Mouse (Mus musculus): ENCODE measurements around the gene Cdh3. TPM values are rescaled to one million over a fixed set of nuclear protein-coding genes. Genes with fewer than 3 reads are reported as not detected.

The Cdh3 gene
- polyA plus RNA-seq, 1 experiment from 2014 or later = 34.5 TPM

DNA sequence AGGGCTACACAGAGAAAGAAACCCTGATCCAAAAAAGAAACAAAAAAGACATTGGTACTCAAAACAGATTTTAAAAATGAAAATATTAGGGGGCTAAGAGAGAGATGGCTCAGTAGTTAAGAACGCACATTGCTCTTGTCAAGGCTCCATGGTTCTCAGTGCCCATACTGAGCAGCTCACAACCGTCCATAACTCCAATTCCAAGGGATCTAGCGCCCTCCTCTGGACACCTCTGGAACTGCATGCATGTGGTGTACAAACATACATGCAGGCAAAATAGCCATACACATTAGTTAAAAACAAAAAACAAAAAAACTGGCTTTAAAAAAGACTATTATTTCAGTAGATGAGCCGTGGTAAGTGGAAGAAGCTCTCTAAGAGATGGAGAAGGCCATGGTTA is 19.9 kb downstream of the Cdh3 start:
- Histone ChIP-seq H3K27ac (no peak overlapping the region), H3K9me3 (replicated peaks) (no peaks in the 10 kb centered on the region), H3K4me3 (no peak overlapping the region), H3K27me3 (ENCODE audit: low read depth, poor library complexity, severe bottlenecking) (no peaks in the 10 kb centered on the region), H3K4me1 (peaks cover 23% of the 10 kb centered on the region), H3K36me3 (peaks cover 49% of the 10 kb centered on the region)
- 74% methylated on average over 4 of the region's 4 CpGs for WGBS
- no peak for DNase-seq (ENCODE audit: low spot score)

DNA sequence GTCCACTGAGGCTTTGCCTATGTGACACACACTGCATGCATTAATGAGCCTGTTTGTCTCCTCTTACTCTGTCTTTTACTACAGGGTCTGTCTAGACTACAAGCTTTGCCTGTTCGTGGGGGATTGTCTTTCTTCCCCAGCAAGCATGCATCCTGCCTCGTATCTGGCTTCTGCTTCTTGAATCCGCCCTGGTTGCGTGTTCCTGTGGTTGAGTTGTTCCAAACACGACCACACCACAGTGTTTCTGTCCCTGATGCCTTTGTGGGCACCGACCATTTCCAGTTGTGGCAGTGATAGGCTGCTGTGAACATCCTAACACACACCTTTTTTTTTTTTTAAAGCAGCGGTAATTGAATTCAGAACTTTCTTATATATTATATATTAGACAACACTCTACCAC is 23.0 kb downstream of the Cdh3 start:
- peaks cover 10% of the 10 kb centered on the region for H3K4me1 ChIP-seq
- H3K27ac ChIP-seq = no peak overlapping the region
- no peak for DNase-seq (ENCODE audit: low spot score)
- peaks cover 64% of the 10 kb centered on the region for H3K36me3 ChIP-seq
- no peaks in the 10 kb centered on the region for H3K9me3 ChIP-seq (replicated peaks)
- 86% methylated on average over 7 of the region's 7 CpGs for WGBS
- no peaks in the 10 kb centered on the region for H3K27me3 ChIP-seq (ENCODE audit: low read depth, poor library complexity, severe bottlenecking)
- no peak overlapping the region for H3K4me3 ChIP-seq

DNA sequence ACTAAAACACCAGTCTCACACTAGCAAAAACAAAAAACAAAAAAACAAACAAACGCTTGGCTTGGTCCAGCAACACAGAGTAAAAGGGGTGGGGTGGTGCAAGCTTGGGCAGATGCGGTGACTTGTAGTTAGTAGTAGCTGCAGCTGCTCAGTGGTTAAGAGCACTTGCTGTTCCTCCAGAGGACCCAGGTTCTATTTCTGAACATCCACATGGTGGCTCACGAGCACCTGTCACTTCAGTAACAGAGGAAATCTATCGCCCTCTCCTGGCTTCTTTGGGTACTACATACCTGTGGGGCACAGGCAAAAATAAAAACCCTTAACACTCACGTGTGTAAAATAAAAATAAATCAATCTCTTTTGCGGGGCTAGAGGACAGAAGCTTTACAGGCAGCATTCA is 23.8 kb downstream of the Cdh3 start:
- DNase-seq (ENCODE audit: low spot score) = peak; percentile 70
- H3K36me3 ChIP-seq = peaks cover 70% of the 10 kb centered on the region
- WGBS = 52% methylated on average over 6 of the region's 6 CpGs
- H3K9me3 ChIP-seq (replicated peaks) = no peaks in the 10 kb centered on the region
- H3K4me1 ChIP-seq = peaks cover 15% of the 10 kb centered on the region
- no peak overlapping the region for H3K4me3 ChIP-seq
- H3K27ac ChIP-seq = no peak overlapping the region
- no peaks in the 10 kb centered on the region for H3K27me3 ChIP-seq (ENCODE audit: low read depth, poor library complexity, severe bottlenecking)

DNA sequence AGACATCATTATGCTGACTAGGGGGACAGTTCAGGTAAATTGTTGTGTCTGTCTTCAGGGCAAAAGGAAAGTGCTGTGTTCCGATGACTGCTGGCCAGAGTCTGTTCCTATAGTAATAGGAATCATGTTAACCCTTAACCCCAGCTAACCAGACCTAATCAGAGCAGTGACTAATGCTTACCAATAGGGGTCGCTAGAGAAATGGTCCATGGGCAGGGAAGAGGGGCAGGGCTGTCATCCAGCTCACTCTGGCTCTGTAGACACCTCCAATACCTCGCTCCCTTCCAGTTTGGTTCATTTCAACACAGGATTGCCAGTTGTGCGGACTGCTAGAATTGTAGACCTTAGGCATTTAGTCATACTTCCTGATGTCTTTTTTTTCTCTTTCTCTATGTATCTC is 24.8 kb downstream of the Cdh3 start:
- H3K36me3 ChIP-seq = peaks cover 70% of the 10 kb centered on the region
- 74% methylated on average over 4 of the region's 4 CpGs for WGBS
- H3K27me3 ChIP-seq (ENCODE audit: low read depth, poor library complexity, severe bottlenecking) = no peaks in the 10 kb centered on the region
- no peak for DNase-seq (ENCODE audit: low spot score)
- H3K9me3 ChIP-seq (replicated peaks) = no peaks in the 10 kb centered on the region
- no peak overlapping the region for H3K27ac ChIP-seq
- peaks cover 24% of the 10 kb centered on the region for H3K4me1 ChIP-seq
- H3K4me3 ChIP-seq = no peak overlapping the region

DNA sequence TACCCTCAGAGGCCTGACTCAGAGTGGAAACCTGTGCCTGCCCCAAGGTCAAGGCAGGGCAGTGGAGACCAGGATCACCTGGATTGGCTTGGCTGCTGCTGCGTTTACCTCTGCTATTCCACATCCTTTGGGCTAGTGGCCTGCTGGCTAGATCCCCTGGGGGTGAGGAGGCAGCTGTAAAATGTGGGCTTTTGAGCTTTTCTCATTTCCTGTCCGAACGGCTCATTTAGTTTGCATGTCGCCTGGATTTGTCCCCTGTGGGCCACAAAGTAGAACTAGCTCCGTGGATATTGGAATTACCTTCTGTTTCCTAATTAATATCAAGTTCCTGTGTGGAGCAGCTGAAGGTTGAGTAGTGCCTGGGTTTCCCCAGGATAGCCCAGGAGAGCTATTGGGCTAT is 28.5 kb downstream of the Cdh3 start:
- no peaks in the 10 kb centered on the region for H3K9me3 ChIP-seq (replicated peaks)
- H3K4me1 ChIP-seq = peaks cover 35% of the 10 kb centered on the region
- H3K4me3 ChIP-seq = no peak overlapping the region
- no peak for DNase-seq (ENCODE audit: low spot score)
- H3K27me3 ChIP-seq (ENCODE audit: low read depth, poor library complexity, severe bottlenecking) = no peaks in the 10 kb centered on the region
- WGBS = 37% methylated on average over 5 of the region's 5 CpGs
- H3K36me3 ChIP-seq = peaks cover 98% of the 10 kb centered on the region
- H3K27ac ChIP-seq = peak overlapping the region; percentile 78

DNA sequence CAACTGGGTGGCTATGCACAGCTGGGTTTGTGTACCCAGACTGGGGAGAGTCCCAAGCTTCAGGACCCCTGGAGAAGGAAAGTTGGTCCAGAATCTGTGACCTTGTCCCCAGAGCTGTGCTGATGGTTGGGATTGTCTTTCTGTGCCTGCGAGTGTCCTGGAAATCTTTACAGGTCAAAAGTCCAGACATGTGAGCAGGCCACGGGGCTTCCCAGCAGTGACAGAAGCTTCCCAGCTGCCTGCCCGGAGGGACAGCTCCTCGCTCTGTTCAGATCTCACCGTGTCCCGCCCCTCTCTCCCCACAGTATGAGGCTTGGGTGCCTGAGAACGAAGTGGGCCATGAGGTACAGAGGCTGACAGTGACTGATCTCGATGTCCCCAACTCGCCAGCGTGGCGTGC is 30.3 kb downstream of the Cdh3 start:
- Histone ChIP-seq H3K27me3 (ENCODE audit: low read depth, poor library complexity, severe bottlenecking) (no peaks in the 10 kb centered on the region), H3K4me3 (no peak overlapping the region), H3K27ac (no peak overlapping the region), H3K4me1 (peaks cover 35% of the 10 kb centered on the region), H3K36me3 (peaks cover 99% of the 10 kb centered on the region), H3K9me3 (replicated peaks) (no peaks in the 10 kb centered on the region)
- 84% methylated on average over 11 of the region's 11 CpGs for WGBS
- DNase-seq (ENCODE audit: low spot score) = no peak

DNA sequence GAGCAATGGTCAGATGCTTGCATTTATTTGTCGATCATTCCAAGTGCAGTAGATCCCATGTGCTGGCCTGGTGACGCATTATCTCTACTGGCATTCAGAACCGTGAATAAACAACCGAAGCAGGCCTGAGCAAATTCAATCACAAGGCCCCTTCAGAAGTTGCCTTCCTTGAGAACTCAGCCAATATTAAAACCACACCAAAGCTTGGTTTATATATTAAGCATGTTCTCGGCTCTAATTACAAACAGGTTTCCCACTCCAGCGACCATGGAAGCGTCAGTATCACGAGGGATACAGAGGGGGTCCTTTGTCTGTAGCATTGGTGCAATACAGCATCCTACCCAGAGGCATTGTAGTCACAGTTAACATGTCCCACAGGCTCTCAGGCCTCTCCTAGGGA is 32.4 kb downstream of the Cdh3 start:
- Histone ChIP-seq H3K36me3 (peaks cover 96% of the 10 kb centered on the region), H3K27ac (peak overlapping the region; percentile 79), H3K27me3 (ENCODE audit: low read depth, poor library complexity, severe bottlenecking) (no peaks in the 10 kb centered on the region), H3K9me3 (replicated peaks) (no peaks in the 10 kb centered on the region), H3K4me3 (no peak overlapping the region), H3K4me1 (peaks cover 41% of the 10 kb centered on the region)
- DNase-seq (ENCODE audit: low spot score) = no peak
- WGBS = 61% methylated on average over 8 of the region's 8 CpGs

DNA sequence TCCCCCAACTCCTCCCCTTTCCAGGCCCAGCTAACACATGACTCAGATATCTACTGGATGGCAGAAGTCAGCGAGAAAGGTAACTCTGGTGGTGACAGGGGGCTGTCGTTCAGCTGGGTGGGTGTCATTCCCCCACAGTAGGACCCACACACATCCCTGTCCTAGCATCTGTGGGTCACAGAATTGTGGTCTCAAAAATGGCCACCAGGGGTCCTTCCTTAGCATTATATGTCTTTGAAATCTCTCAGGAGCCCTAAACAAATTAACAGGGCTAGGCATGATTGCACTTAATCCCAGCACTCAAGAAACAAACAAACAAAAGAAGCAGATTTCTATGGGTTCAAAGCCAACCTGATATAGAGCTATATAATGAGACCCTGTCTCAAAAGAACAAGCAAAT is 34.5 kb downstream of the Cdh3 start:
- no peak for DNase-seq (ENCODE audit: low spot score)
- Histone ChIP-seq H3K9me3 (replicated peaks) (no peaks in the 10 kb centered on the region), H3K36me3 (peaks cover 84% of the 10 kb centered on the region), H3K27me3 (ENCODE audit: low read depth, poor library complexity, severe bottlenecking) (no peaks in the 10 kb centered on the region), H3K4me3 (no peak overlapping the region), H3K4me1 (peaks cover 31% of the 10 kb centered on the region), H3K27ac (no peak overlapping the region)
- 90% methylated on average over 2 of the region's 2 CpGs for WGBS

DNA sequence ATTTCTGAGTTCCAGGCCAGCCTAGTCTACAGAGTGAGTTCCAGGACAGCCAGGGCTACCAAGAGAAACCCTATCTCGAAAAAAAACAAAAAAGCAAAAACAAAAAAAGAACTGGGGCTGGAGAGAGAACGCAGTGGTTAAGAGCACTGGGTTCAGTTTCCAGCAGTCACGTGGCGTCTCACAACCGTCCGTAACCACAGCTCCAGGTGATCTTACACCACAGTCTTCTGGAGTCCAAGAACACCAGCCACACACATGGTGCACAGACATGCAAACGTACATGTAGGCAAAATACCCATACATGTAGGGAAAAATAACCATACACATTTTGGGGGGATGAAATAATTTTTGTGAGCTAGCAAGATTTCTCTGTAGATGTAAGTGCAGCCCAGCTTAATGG is 36.1 kb downstream of the Cdh3 start:
- Histone ChIP-seq H3K4me1 (peaks cover 30% of the 10 kb centered on the region), H3K36me3 (peaks cover 82% of the 10 kb centered on the region), H3K27me3 (ENCODE audit: low read depth, poor library complexity, severe bottlenecking) (no peaks in the 10 kb centered on the region), H3K4me3 (no peak overlapping the region), H3K9me3 (replicated peaks) (no peaks in the 10 kb centered on the region), H3K27ac (no peak overlapping the region)
- no peak for DNase-seq (ENCODE audit: low spot score)
- 91% methylated on average over 7 of the region's 7 CpGs for WGBS

DNA sequence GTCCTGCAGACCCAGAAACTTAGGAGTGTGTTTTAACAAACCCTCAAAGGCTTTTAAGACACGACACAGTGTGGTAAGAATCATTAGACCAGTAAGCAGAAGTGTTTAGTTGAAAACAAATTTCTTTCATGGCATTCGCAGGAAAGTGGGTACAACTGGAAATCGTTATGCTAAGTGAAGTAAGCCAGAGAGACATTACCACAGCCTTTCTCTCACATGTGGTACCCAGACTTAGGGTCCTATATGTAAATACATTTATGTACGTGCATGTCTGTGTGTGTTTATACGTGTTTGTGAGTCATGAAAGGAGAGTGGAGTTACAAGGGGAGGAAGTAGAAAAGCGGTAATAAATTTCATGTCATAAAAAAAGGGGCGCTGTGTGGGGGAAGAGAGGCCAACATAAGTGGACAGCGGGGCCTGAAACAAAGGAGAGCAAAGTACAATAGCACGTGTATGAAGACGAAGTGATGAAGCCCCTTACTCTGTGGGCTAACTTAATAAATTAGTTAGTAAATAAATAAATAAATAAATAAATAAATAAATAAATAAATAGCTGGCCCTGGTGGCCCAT is 37.8 kb downstream of the Cdh3 start:
- peaks cover 83% of the 10 kb centered on the region for H3K36me3 ChIP-seq
- WGBS = 61% methylated on average over 10 of the region's 10 CpGs
- no peak for DNase-seq (ENCODE audit: low spot score)

DNA sequence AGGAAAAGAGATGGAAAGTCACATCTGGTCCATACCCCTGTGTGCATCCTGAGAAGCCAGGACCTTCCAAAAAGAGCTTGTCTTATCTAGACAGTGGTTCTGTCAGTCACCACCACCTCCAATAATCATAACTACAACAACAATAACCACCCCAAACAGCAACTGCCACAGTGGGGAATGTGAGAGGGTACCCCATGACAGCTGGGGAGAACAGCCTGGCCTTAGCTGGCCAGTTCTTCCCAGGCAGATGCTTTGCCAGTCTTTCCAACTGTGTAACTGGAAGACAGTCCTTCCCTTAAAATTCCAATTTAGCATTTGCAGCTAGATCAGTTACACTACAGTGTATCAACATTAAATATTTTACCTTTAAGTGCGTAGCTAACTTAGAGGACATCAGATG is 40.2 kb downstream of the Cdh3 start:
- 94% methylated on average over 1 of the region's 1 CpGs for WGBS
- Histone ChIP-seq H3K27me3 (ENCODE audit: low read depth, poor library complexity, severe bottlenecking) (no peaks in the 10 kb centered on the region), H3K27ac (no peak overlapping the region), H3K4me1 (peaks cover 19% of the 10 kb centered on the region), H3K36me3 (peaks cover 79% of the 10 kb centered on the region), H3K4me3 (no peak overlapping the region), H3K9me3 (replicated peaks) (no peaks in the 10 kb centered on the region)
- DNase-seq (ENCODE audit: low spot score) = no peak

More for the DNA sequence above, 37.8 kb downstream of the Cdh3 start:
- Histone ChIP-seq H3K9me3 (replicated peaks) (no peaks in the 10 kb centered on the region), H3K27ac (peak overlapping the region; percentile 63), H3K4me3 (no peak overlapping the region), H3K27me3 (ENCODE audit: low read depth, poor library complexity, severe bottlenecking) (no peaks in the 10 kb centered on the region), H3K4me1 (peaks cover 19% of the 10 kb centered on the region)

DNA sequence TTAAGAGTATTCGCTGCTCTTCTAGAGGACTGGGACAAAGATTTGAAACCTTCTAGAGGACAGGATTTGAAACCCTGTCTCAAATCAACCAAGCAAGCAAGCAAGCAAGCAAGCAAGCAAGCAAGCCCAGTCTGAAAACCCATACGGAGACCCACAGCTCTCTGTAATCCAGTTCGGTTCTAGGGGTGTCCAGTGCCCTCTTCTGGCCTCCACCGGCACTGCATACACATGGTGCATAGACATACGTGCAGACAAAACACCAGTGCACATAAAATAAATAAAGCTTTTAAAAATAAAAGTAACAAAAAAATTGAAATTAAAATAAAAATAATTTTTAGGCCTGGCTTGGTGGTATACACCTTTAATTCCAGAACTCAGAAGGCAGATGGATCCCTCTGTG is 43.3 kb downstream of the Cdh3 start:
- 93% methylated on average over 5 of the region's 5 CpGs for WGBS
- peaks cover 89% of the 10 kb centered on the region for H3K36me3 ChIP-seq
- no peaks in the 10 kb centered on the region for H3K27me3 ChIP-seq (ENCODE audit: low read depth, poor library complexity, severe bottlenecking)
- H3K4me3 ChIP-seq = no peak overlapping the region
- H3K4me1 ChIP-seq = peaks cover 10% of the 10 kb centered on the region; the same call in 1 of the 2 replicates
- H3K9me3 ChIP-seq (replicated peaks) = 0 out of 2 replicates have a peak, but pooled peaks cover 2% of the 10 kb centered on the region
- no peak overlapping the region for H3K27ac ChIP-seq
- DNase-seq (ENCODE audit: low spot score) = no peak

DNA sequence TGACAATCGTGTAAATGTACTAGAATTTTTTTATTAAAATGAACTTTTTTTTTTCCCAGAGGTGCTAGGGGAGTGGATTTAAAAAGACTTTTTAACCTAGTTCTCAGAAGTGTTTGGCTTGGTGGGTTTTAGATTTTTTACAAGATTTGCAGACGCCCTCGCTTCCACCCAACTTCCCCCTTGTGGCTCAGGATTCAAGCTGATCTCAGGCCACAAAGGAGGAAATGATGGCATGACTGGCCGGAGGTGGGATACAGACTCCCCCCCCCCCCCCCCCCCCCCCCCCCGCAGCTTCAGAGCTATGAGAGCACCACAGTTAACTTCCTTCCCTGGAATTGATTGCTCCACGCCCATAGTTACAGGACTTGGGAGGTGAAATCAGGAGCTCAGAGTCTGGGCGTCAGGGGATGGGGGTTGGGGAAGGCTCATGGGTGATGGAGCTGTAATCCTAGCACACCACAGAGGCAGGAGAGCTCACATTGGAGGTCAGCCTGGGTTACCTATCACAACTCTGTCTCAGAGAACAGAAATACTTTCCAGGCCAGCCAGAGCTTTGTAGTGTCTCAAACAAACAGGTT is 45.5 kb downstream of the Cdh3 start:
- H3K27me3 ChIP-seq (ENCODE audit: low read depth, poor library complexity, severe bottlenecking) = no peaks in the 10 kb centered on the region
- WGBS = 76% methylated on average over 6 of the region's 7 CpGs
- DNase-seq (ENCODE audit: low spot score) = no peak
- 0 out of 2 replicates have a peak, but pooled peaks cover 2% of the 10 kb centered on the region for H3K9me3 ChIP-seq (replicated peaks)
- no peak overlapping the region for H3K27ac ChIP-seq
- peaks cover 10% of the 10 kb centered on the region for H3K4me1 ChIP-seq
- peaks cover 71% of the 10 kb centered on the region for H3K36me3 ChIP-seq
- H3K4me3 ChIP-seq = no peak overlapping the region

DNA sequence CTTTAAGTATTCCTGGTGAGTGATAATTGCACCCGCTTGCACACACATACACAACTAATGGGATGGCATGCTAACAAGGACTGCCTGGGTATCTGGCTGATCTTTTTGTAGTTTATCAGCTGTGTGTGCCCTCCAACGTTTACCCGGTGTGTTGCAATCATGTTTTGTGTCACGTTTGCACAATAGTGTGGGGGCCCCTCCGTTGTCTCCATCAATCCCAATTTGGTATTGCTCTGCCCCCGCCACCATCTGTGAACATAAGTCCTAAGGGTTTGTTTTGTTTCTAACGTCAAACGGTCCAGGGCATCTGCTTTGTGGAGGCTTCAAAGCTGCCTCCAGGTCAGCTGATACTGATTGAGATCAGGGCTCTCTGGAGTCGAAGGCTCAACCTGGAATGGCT is 49.2 kb downstream of the Cdh3 start:
- peaks cover 36% of the 10 kb centered on the region for H3K36me3 ChIP-seq
- WGBS = 57% methylated on average over 9 of the region's 9 CpGs
- peaks cover 15% of the 10 kb centered on the region for H3K4me1 ChIP-seq
- H3K27me3 ChIP-seq (ENCODE audit: low read depth, poor library complexity, severe bottlenecking) = no peaks in the 10 kb centered on the region
- no peak overlapping the region for H3K4me3 ChIP-seq
- H3K9me3 ChIP-seq (replicated peaks) = 0 out of 2 replicates have a peak, but pooled peaks cover 2% of the 10 kb centered on the region
- H3K27ac ChIP-seq = no peak overlapping the region
- DNase-seq (ENCODE audit: low spot score) = no peak

All from limb, embryonic 10.5 days (tissue).